Mouse (Mus musculus) stomach, embryonic 14.5 days (tissue): ENCODE measurements at regions not wholly inside any gene's neighbourhood (a gene's known extent, or its start where the extent isn't known, plus 50 kb on each side); places are given as distances from the start of the nearest gene placed in this dataset.

Source experiments
- ATAC-seq: fragments of 200-750 bp; cut with Nextera tagmentation; 2 replicates; pipeline ENCODE4 v1.8.0; 2017; ENCODE audit warnings: low read depth, moderate TSS enrichment; ENCODE audit not compliant: insufficient number of reproducible peaks, insufficient read depth, low FRiP score
- H3K27ac ChIP-seq: fragments of 300-500 bp; sonication (generic); 2 replicates; pipeline ENCODE4 v1.5.1; 2014; ENCODE audit warnings: mild to moderate bottlenecking, low read length, moderate library complexity, mixed read lengths
- H3K27me3 ChIP-seq: fragments of 300-500 bp; sonication (generic); 2 replicates; pipeline ENCODE4 v1.6.1; 2014; ENCODE audit warnings: low read length, control low read depth, mixed read lengths; ENCODE audit not compliant: control insufficient read depth, insufficient read depth
- H3K36me3 ChIP-seq: fragments of 300-500 bp; sonication (generic); 2 replicates; pipeline ENCODE4 v1.6.1; 2014; ENCODE audit warnings: mild to moderate bottlenecking, control low read depth, low read length, moderate library complexity, mixed read lengths; ENCODE audit not compliant: control insufficient read depth, insufficient read depth
- H3K4me1 ChIP-seq: fragments of 300-500 bp; sonication (generic); 2 replicates; pipeline ENCODE4 v1.6.1; 2014; ENCODE audit warnings: low read length, control low read depth, mixed read lengths; ENCODE audit not compliant: control insufficient read depth, insufficient read depth
- H3K4me2 ChIP-seq: fragments of 300-500 bp; sonication (generic); replicated peaks from 2 replicates; pipeline ENCODE4 v1.6.1; 2014; ENCODE audit warnings: low read depth, low read length, control low read depth
- H3K4me3 ChIP-seq: fragments of 300-500 bp; sonication (generic); 2 replicates; pipeline ENCODE4 v1.5.1; 2014; ENCODE audit warnings: low read depth, low read length, control low read depth
- H3K9ac ChIP-seq: fragments of 300-500 bp; sonication (generic); replicated peaks from 2 replicates; pipeline ENCODE4 v1.6.1; 2014; ENCODE audit warnings: low read depth, mild to moderate bottlenecking, control low read depth, low read length, moderate library complexity, mixed read lengths
- H3K9me3 ChIP-seq: fragments of 300-500 bp; sonication (generic); 2 replicates; pipeline ENCODE4 v1.6.1; 2016; ENCODE audit warnings: low read depth, low read length, control low read depth; ENCODE audit not compliant: control insufficient read depth
- WGBS: fragments of 180-500 bp; shearing (Covaris S2); extraction: QIAGEN DNeasy Blood & Tissue Kit; methylation state at CpG from one replicate; pipeline ENCODE4 v1.1.7; 2014; 5-methylcytosine and 5-hydroxymethylcytosine counted together

DNA sequence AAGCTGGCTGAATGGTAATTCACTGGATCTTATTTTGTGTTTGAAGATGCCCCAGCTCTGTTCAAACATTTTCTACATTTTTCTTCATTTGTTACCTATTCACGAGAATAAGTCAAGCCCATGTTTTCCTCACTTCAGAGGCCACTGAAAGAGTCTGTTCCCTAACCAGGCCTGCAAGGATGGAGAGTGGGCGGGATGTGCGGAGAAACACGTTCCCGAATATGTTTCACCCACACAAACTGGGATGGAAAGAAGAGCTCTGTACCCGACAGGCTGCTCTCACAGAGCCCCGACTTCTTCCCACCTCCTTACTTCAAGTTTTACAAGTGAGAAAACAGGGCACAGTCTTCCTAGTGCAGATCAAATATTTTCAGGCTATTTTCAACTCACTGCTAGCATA, 881.4 kb downstream of the Slc4a3 start:
- 84% methylated on average over 7 of the region's 7 CpGs for WGBS
- Histone ChIP-seq H3K4me2 (no peak overlapping the region), H3K9ac (no peak overlapping the region), H3K4me3 (no peak overlapping the region), H3K36me3 (no peaks in the 10 kb centered on the region), H3K27me3 (no peaks in the 10 kb centered on the region), H3K4me1 (no peaks in the 10 kb centered on the region), H3K27ac (no peak overlapping the region), H3K9me3 (no peaks in the 10 kb centered on the region)
- no peak for ATAC-seq

GRCm38 (mm10) chr1:76430041-76430610, 884.1 kb downstream of the Slc4a3 start:
- Histone ChIP-seq H3K36me3 (no peaks in the 10 kb centered on the region), H3K27me3 (no peaks in the 10 kb centered on the region), H3K4me2 (no peak overlapping the region), H3K4me3 (no peak overlapping the region), H3K9me3 (no peaks in the 10 kb centered on the region), H3K27ac (no peak overlapping the region), H3K4me1 (no peaks in the 10 kb centered on the region), H3K9ac (no peak overlapping the region)
- ATAC-seq: no peak
- 78% methylated on average over 6 of the region's 6 CpGs for WGBS

GRCm38 (mm10) chr1:76433481-76433941, 887.4 kb downstream of the Slc4a3 start:
- Histone ChIP-seq H3K27ac (no peak overlapping the region), H3K9me3 (no peaks in the 10 kb centered on the region), H3K4me3 (no peak overlapping the region), H3K4me2 (no peak overlapping the region), H3K4me1 (no peaks in the 10 kb centered on the region), H3K9ac (no peak overlapping the region), H3K36me3 (no peaks in the 10 kb centered on the region), H3K27me3 (no peaks in the 10 kb centered on the region)
- ATAC-seq: no peak
- 56% methylated on average over 6 of the region's 6 CpGs for WGBS

DNA sequence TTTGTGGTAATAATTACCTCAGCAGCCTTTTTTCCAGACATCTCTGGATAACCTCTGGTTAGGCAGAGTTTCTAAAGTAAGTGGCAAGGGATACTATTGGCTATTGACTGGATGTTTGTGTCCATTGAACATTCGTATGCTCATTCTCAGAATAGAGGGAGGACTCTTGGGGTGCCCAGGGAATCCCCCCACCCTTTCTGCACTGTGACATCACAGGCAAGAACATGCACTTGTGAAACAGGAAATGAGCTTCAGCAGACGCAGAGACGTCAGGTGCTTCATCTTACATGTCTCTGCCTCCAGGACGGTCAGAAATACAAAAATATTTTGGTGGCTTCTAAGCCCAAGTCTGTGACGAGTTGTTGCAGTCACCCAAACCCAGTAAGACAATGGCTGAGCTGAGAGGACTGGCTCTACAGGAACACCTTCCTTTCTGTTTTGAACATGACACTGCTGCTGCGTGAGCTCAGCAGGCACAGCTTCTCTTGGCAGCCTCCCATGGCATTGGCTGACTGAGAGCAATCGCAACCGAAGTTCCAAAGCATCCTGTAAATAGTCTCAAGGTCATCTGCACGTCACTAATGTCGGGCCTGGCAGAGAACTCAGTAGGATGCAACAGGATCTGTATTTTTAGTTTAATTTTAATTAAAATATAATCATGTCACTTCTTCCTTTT, 904.6 kb downstream of the Slc4a3 start:
- H3K9ac ChIP-seq: no peak overlapping the region
- no peaks in the 10 kb centered on the region for H3K9me3 ChIP-seq
- no peak for ATAC-seq
- no peaks in the 10 kb centered on the region for H3K27me3 ChIP-seq
- no peaks in the 10 kb centered on the region for H3K36me3 ChIP-seq
- no peak overlapping the region for H3K4me3 ChIP-seq
- no peak overlapping the region for H3K27ac ChIP-seq
- no peak overlapping the region for H3K4me2 ChIP-seq
- no peaks in the 10 kb centered on the region for H3K4me1 ChIP-seq
- 68% methylated on average over 10 of the region's 10 CpGs for WGBS

GRCm38 (mm10) chr1:76453160-76453710, 907.2 kb downstream of the Slc4a3 start:
- no peaks in the 10 kb centered on the region for H3K9me3 ChIP-seq
- no peak overlapping the region for H3K27ac ChIP-seq
- no peaks in the 10 kb centered on the region for H3K4me1 ChIP-seq
- 84% methylated on average over 7 of the region's 7 CpGs for WGBS
- no peak overlapping the region for H3K9ac ChIP-seq
- no peaks in the 10 kb centered on the region for H3K36me3 ChIP-seq
- no peak overlapping the region for H3K4me2 ChIP-seq
- H3K4me3 ChIP-seq: no peak overlapping the region
- no peaks in the 10 kb centered on the region for H3K27me3 ChIP-seq
- no peak for ATAC-seq

DNA sequence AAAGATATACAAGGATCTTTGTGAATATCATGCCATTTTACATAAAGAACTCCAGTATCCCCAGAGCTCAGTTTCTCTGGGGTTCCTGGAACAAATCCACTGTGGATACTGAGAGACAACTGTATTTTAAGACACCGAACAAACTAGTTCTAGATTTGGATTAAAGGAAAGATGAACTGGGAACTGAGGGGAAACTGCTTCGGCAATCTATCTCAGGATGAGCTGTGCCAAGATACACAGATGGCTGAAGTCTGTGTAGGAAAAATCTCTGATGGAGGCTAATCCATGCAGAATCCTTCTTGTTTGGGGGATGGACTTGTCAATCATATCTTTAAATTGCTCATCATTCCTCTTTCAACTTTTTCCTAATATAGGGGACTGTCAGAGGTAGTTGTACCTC, 920.5 kb downstream of the Slc4a3 start:
- ATAC-seq: no peak
- Histone ChIP-seq H3K9ac (no peak overlapping the region), H3K27me3 (no peaks in the 10 kb centered on the region), H3K36me3 (no peaks in the 10 kb centered on the region), H3K9me3 (no peaks in the 10 kb centered on the region), H3K27ac (no peak overlapping the region), H3K4me3 (no peak overlapping the region), H3K4me2 (no peak overlapping the region), H3K4me1 (no peaks in the 10 kb centered on the region)
- WGBS: 80% methylated on average over 2 of the region's 2 CpGs

DNA sequence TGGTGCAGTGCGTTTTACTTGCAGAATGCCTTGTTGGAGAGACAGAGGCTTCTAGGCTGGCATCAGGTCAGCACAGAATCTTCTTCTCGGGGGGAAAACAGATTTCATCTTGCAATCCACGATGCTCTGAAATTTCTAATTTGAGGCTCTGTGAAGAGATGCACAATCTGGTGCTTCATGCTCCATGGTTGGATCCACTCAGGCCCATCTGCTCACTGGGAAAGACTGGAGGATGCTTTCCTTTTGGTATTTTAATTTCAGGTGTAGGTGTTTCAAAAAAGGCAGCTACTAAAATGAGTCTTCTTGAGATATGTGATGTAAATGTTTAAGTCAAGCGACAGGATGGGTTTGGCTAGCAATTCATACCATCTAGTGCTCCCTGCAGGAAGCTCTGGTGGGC, 938.1 kb downstream of the Slc4a3 start:
- Histone ChIP-seq H3K9ac (no peak overlapping the region), H3K4me1 (no peaks in the 10 kb centered on the region), H3K36me3 (no peaks in the 10 kb centered on the region), H3K27me3 (no peaks in the 10 kb centered on the region), H3K4me3 (no peak overlapping the region), H3K4me2 (no peak overlapping the region), H3K27ac (no peak overlapping the region), H3K9me3 (no peaks in the 10 kb centered on the region)
- 90% methylated on average over 4 of the region's 4 CpGs for WGBS
- no peak for ATAC-seq

DNA sequence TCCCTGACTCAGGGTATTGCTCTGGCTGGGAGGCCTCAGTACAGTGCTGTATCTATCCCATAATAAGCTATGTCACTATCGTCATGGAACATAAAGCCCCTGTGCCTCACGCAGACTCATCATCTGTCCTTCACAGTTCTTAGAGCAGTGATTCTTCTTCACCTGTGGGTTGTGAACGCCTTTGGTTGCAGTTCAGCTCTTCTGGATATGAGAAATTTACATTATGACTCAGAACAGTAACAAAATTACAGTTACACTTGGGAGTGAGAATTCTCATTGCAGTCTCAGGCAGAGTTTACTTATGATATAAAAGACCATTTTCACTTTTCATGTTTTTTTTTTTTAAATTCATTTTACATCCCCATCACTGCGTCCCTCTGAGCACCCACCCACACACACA, 941.4 kb downstream of the Slc4a3 start:
- H3K4me1 ChIP-seq: no peaks in the 10 kb centered on the region
- no peak overlapping the region for H3K4me2 ChIP-seq
- 96% methylated on average over 4 of the region's 4 CpGs for WGBS
- H3K27me3 ChIP-seq: no peaks in the 10 kb centered on the region
- H3K4me3 ChIP-seq: no peak overlapping the region
- ATAC-seq: no peak
- H3K9ac ChIP-seq: no peak overlapping the region
- no peaks in the 10 kb centered on the region for H3K36me3 ChIP-seq
- no peak overlapping the region for H3K27ac ChIP-seq
- H3K9me3 ChIP-seq: no peaks in the 10 kb centered on the region
